Mouse (Mus musculus) small intestine, adult 2 months (tissue): Measurements from ENCODE around the gene Gabpb1.

Experiments used
- CTCF ChIP-seq: fragments of 200-500 bp; IDR thresholded peaks from 2 replicates; pipeline ENCODE4 v1.5.1; 2012; ENCODE audit warnings: low read depth, mild to moderate bottlenecking, control low read depth, inconsistent platforms, low read length, moderate library complexity, mixed read lengths; ENCODE audit not compliant: insufficient replicate concordance, insufficient read length; ENCODE audit errors: extremely low read depth
- POLR2A ChIP-seq: fragments of 200-500 bp; IDR thresholded peaks from 2 replicates; pipeline ENCODE4 v1.6.1; 2012; ENCODE audit warnings: low read depth, mild to moderate bottlenecking, control low read depth, inconsistent platforms, low read length, moderate library complexity

DNA sequence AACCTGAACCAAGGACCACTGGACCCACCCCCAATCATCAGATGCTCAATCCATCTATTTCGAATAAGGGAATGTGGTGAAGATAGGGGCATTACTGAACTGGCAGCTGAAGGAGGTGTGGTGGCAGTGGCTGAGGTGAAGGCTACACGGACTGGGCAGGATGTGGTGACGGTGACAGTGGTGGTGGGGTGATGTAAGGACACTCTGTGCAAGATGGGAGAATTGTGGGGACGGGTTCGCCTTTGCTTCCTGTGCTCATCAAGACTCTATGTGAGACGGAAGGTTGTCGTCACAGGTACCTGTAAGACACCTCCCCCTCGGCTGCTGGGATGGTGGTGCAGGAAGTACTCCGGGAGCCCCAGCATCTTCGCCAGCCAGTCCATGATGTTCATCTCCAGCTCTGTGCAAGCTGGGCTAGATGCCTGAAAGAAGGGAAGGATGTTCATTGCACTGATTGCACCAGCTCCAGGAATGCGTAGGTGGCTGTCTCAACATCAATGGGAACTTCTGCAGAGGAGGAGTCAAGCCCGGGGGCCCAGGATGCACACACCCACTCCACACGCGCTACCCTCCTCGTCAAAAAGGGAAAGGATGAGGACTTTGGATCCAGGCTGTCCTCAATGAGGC lies 70.0 kb downstream of the Gabpb1 start:
- TF ChIP-seq CTCF (no peak), POLR2A (no peak)
